Mouse (Mus musculus) spleen, adult 2 months (tissue): Measurements from ENCODE around the gene A030005L19Rik. TPM values are rescaled to one million over a fixed set of nuclear protein-coding genes. Genes with fewer than 3 reads are reported as not detected.
"Not testable (repeated sequence)": the region's sequence is repeated elsewhere in the genome, so short reads cannot be mapped to it uniquely, and the experiment has no call there.

Experiments used
- DNase-seq, 2 experiments: peaks; one replicate each; pipeline versions ENCODE4 v3.0.0 to v3.0.0-alpha.2; 2012 to 2021; ENCODE audit warnings: low spot score in 2 of 2, low read depth in 1 of 2
- H3K27ac ChIP-seq: fragments of 200-500 bp; 2 replicates; pipeline ENCODE4 v1.5.1; 2012; ENCODE audit warnings: low read length, inconsistent platforms; ENCODE audit not compliant: insufficient read depth
- H3K27me3 ChIP-seq: fragments of 200-500 bp; 2 replicates; pipeline ENCODE4 v1.6.1; 2012; ENCODE audit warnings: mild to moderate bottlenecking, moderate library complexity, low read length, inconsistent platforms; ENCODE audit not compliant: control insufficient read depth, insufficient read depth
- H3K36me3 ChIP-seq: fragments of 200-500 bp; 2 replicates; pipeline ENCODE4 v1.6.1; 2012; ENCODE audit warnings: mild to moderate bottlenecking, low read length, inconsistent platforms; ENCODE audit not compliant: control insufficient read depth, insufficient read depth
- H3K4me1 ChIP-seq: fragments of 200-500 bp; 2 replicates; pipeline ENCODE4 v1.6.1; 2011; ENCODE audit warnings: inconsistent platforms; ENCODE audit not compliant: control insufficient read depth, insufficient read depth, insufficient read length
- H3K4me3 ChIP-seq: fragments of 200-500 bp; 2 replicates; pipeline ENCODE4 v1.5.1; 2011; ENCODE audit warnings: mild to moderate bottlenecking, inconsistent platforms; ENCODE audit not compliant: insufficient read depth, insufficient read length; ENCODE audit errors: extremely low read depth
- CTCF ChIP-seq: fragments of 200-500 bp; IDR thresholded peaks from 2 replicates; pipeline ENCODE4 v1.5.1; 2011; ENCODE audit warnings: mild to moderate bottlenecking, inconsistent platforms; ENCODE audit not compliant: insufficient read depth, insufficient read length, insufficient replicate concordance; ENCODE audit errors: extremely low read depth
- POLR2A ChIP-seq: fragments of 200-500 bp; IDR thresholded peaks from 2 replicates; pipeline ENCODE4 v1.6.1; 2011; ENCODE audit warnings: low read depth, low read length, inconsistent platforms
- WGBS: fragments of 180-500 bp; shearing (Covaris S2); methylation state at CpG from one replicate; pipeline ENCODE4 v1.1.7; 2018; 5-methylcytosine and 5-hydroxymethylcytosine counted together
- polyA plus RNA-seq: library from polyadenylated mRNA; depleted of rRNA; stranded (reverse); fragments of >200 nt; gene quantifications from 2 replicates; pipeline ENCODE4 v1.2.3, GENCODE M21; 2012

Gene A030005L19Rik
- polyA plus RNA-seq, 1 experiment, result 1.4 TPM

GRCm38 (mm10) chr1:82924650-82925049 lies 11.5 kb downstream of the A030005L19Rik start, which contains the start of gene A030014E15Rik:
TSS of gene A030014E15Rik (plus strand) at chr1:82924917.
- no peak for DNase-seq
- TF ChIP-seq CTCF (no peak), POLR2A (no peak)
- Histone ChIP-seq H3K36me3 (no peaks in the 10 kb centered on the region), H3K4me3 (no peak within 1 kb of the TSS), H3K4me1 (no peaks in the 10 kb centered on the region), H3K27me3 (no peaks in the 10 kb centered on the region), H3K27ac (no peak within 1 kb of the TSS)
- WGBS, result 78% methylated on average over 6 of the region's 6 CpGs

- H3K36me3 ChIP-seq, H3K4me3 ChIP-seq, H3K4me1 ChIP-seq, H3K27ac ChIP-seq, H3K27me3 ChIP-seq, DNase-seq: not testable (repeated sequence)
- 91% methylated on average over 3 of the region's 3 CpGs for WGBS
Observed at GRCm38 (mm10) chr1:82930558-82930957, 17.4 kb downstream of the A030005L19Rik start.

- H3K36me3 ChIP-seq, H3K4me1 ChIP-seq, H3K4me3 ChIP-seq, H3K27ac ChIP-seq, H3K27me3 ChIP-seq, DNase-seq: not testable (repeated sequence)
- WGBS, result no CpG with 5 or more reads among the region's 6 CpGs
Observed at GRCm38 (mm10) chr1:82931326-82931725, 18.2 kb downstream of the A030005L19Rik start, which contains the start of gene Gm6217. TSS of gene Gm6217 (minus strand) at chr1:82931399.

- 93% methylated on average over 5 of the region's 5 CpGs for WGBS
- Histone ChIP-seq H3K4me1 (no peaks in the 10 kb centered on the region), H3K27me3 (no peaks in the 10 kb centered on the region), H3K4me3 (no peak overlapping the region), H3K36me3 (no peaks in the 10 kb centered on the region), H3K27ac (no peak overlapping the region)
- DNase-seq, result no peak
- TF ChIP-seq CTCF, result no peak
- TF ChIP-seq POLR2A, result no peak
Observed at GRCm38 (mm10) chr1:82938666-82939065, 25.5 kb downstream of the A030005L19Rik start.

GRCm38 (mm10) chr1:82942505-82942904 lies 29.4 kb downstream of the A030005L19Rik start:
- 90% methylated on average over 2 of the region's 2 CpGs for WGBS
- H3K27ac ChIP-seq, H3K27me3 ChIP-seq, H3K4me3 ChIP-seq, DNase-seq, H3K36me3 ChIP-seq, H3K4me1 ChIP-seq: not testable (repeated sequence)

- H3K27me3 ChIP-seq, H3K27ac ChIP-seq, H3K4me1 ChIP-seq, H3K36me3 ChIP-seq, H3K4me3 ChIP-seq, DNase-seq: not testable (repeated sequence)
- no CpG with 5 or more reads among the region's 6 CpGs for WGBS
Observed at GRCm38 (mm10) chr1:82943295-82943694, 30.2 kb downstream of the A030005L19Rik start, which contains the start of gene A030003K21Rik. TSS of gene A030003K21Rik (minus strand) at chr1:82943388.

GRCm38 (mm10) chr1:82946029-82946428 lies 32.9 kb downstream of the A030005L19Rik start:
- H3K4me1 ChIP-seq, H3K4me3 ChIP-seq, H3K27ac ChIP-seq, DNase-seq, H3K27me3 ChIP-seq, H3K36me3 ChIP-seq: not testable (repeated sequence)
- 94% methylated on average over 2 of the region's 2 CpGs for WGBS

- 87% methylated on average over 2 of the region's 2 CpGs for WGBS
- TF ChIP-seq CTCF (no peak), POLR2A (no peak)
- H3K27ac ChIP-seq, result no peak overlapping the region
- DNase-seq, result no peak
- H3K27me3 ChIP-seq, result no peaks in the 10 kb centered on the region
- H3K4me3 ChIP-seq, result no peak overlapping the region
- H3K4me1 ChIP-seq, result no peaks in the 10 kb centered on the region
- H3K36me3 ChIP-seq, result no peaks in the 10 kb centered on the region
Observed at GRCm38 (mm10) chr1:82948601-82949000, 35.5 kb downstream of the A030005L19Rik start.

- DNase-seq, H3K4me1 ChIP-seq, H3K27ac ChIP-seq, H3K4me3 ChIP-seq, H3K36me3 ChIP-seq, H3K27me3 ChIP-seq: not testable (repeated sequence)
Observed at GRCm38 (mm10) chr1:82955913-82956312, 42.8 kb downstream of the A030005L19Rik start, which contains the start of gene Gm7544. TSS of gene Gm7544 (minus strand) at chr1:82956013.
